Mouse (Mus musculus) neural tube, embryonic 14.5 days (tissue): ENCODE measurements around the gene Vmn1r205. TPM values are rescaled to one million over a fixed set of nuclear protein-coding genes. Genes with fewer than 3 reads are reported as not detected.
"Not testable (repeated sequence)": the region's sequence is repeated elsewhere in the genome, so short reads cannot be mapped to it uniquely, and the experiment has no call there.

Experiments
- ATAC-seq: fragments of 200-750 bp; cut with Nextera tagmentation; 2 replicates; pipeline ENCODE4 v1.8.0; 2017; ENCODE audit warnings: low read depth, mild to moderate bottlenecking, moderate TSS enrichment, moderate library complexity
- H3K27ac ChIP-seq: fragments of 300-500 bp; sonication (generic); 2 replicates; pipeline ENCODE4 v1.5.1; 2014; ENCODE audit warnings: low read depth, mild to moderate bottlenecking, control low read depth, low read length, moderate library complexity, mixed read lengths
- H3K27me3 ChIP-seq: fragments of 300-500 bp; sonication (generic); 2 replicates; pipeline ENCODE4 v1.6.1; 2014; ENCODE audit warnings: low read length; ENCODE audit not compliant: control insufficient read depth, insufficient read depth
- H3K36me3 ChIP-seq: fragments of 300-500 bp; sonication (generic); 2 replicates; pipeline ENCODE4 v1.6.1; 2014; ENCODE audit warnings: low read length, mixed read lengths; ENCODE audit not compliant: control insufficient read depth, insufficient read depth
- H3K4me1 ChIP-seq: fragments of 300-500 bp; sonication (generic); 2 replicates; pipeline ENCODE4 v1.6.1; 2014; ENCODE audit warnings: low read length; ENCODE audit not compliant: control insufficient read depth, insufficient read depth
- H3K4me2 ChIP-seq: fragments of 300-500 bp; sonication (generic); 2 replicates; pipeline ENCODE4 v1.6.1; 2014; ENCODE audit warnings: mild to moderate bottlenecking, low read depth, low read length, control low read depth
- H3K4me3 ChIP-seq: fragments of 300-500 bp; sonication (generic); 2 replicates; pipeline ENCODE4 v1.5.1; 2014; ENCODE audit warnings: low read depth, low read length, control low read depth, mixed read lengths
- H3K9ac ChIP-seq: fragments of 300-500 bp; sonication (generic); replicated peaks from 2 replicates; pipeline ENCODE4 v1.6.1; 2014; ENCODE audit warnings: low read depth, mild to moderate bottlenecking, control low read depth, low read length, mixed read lengths
- H3K9me3 ChIP-seq: fragments of 300-500 bp; sonication (generic); 2 replicates; pipeline ENCODE4 v1.6.1; 2016; ENCODE audit warnings: low read length; ENCODE audit not compliant: control insufficient read depth
- WGBS: fragments of 180-500 bp; shearing (Covaris S2); extraction: QIAGEN DNeasy Blood & Tissue Kit; methylation state at CpG from one replicate; pipeline ENCODE4 v1.1.7; 2014; 5-methylcytosine and 5-hydroxymethylcytosine counted together
- polyA plus RNA-seq: library from polyadenylated mRNA; unstranded; fragments of >200 nt; fragmentation: Nextera tagmentation; extraction: Ambion mirVana; gene quantifications from 2 replicates; pipeline ENCODE4 v1.2.1, GENCODE M21; 2014

The Vmn1r205 gene
- polyA plus RNA-seq, result not detected in 2 replicates

DNA sequence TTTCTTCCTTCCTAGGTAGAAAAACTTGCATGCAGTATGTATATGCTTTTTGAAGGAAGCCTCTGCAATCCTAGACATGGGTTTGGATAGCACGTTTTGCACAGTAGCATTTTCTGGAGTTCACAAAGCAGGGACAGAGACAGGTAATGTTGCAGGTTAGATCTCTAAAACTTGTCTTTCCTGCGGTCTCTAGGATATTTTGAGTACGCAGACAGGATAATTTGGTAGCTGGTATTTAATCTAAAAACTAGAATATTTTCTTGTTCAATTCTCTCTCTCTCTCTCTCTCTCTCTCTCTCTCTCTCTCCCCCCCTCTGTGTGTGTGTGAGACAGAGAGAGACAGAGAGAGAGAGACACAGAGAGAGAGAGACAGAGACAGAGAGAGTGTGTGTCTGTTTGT lies at the start of gene Vmn1r205:
Gene Vmn1r205, minus strand, starts transcription at position 101 of the 400 bp plus-strand sequence.
- Histone ChIP-seq H3K27ac (no peak within 1 kb of the TSS), H3K9ac (no peak within 1 kb of the TSS), H3K4me3 (no peak within 1 kb of the TSS), H3K9me3 (no peaks in the 10 kb centered on the region), H3K4me1 (no peaks in the 10 kb centered on the region), H3K4me2 (no peak within 1 kb of the TSS), H3K36me3 (no peaks in the 10 kb centered on the region), H3K27me3 (no peaks in the 10 kb centered on the region)
- no peak for ATAC-seq
- 88% methylated on average over 3 of the region's 3 CpGs for WGBS

GRCm38 (mm10) chr13:22624151-22624550 lies 31.4 kb upstream of the Vmn1r205 start, which contains the start of gene Vmn1r206:
TSS of gene Vmn1r206 (minus strand) at chr13:22624251.
- not testable (repeated sequence) for H3K9me3 ChIP-seq, ATAC-seq, H3K4me3 ChIP-seq, H3K4me1 ChIP-seq, H3K27ac ChIP-seq, H3K9ac ChIP-seq, H3K4me2 ChIP-seq, H3K36me3 ChIP-seq, H3K27me3 ChIP-seq

GRCm38 (mm10) chr13:22583336-22583735 lies 9.5 kb downstream of the Vmn1r205 start:
- not testable (repeated sequence) for H3K9me3 ChIP-seq, H3K9ac ChIP-seq, H3K4me3 ChIP-seq, H3K36me3 ChIP-seq, H3K27ac ChIP-seq, H3K27me3 ChIP-seq, ATAC-seq, H3K4me2 ChIP-seq, H3K4me1 ChIP-seq
- 80% methylated on average over 14 of the region's 14 CpGs for WGBS

DNA sequence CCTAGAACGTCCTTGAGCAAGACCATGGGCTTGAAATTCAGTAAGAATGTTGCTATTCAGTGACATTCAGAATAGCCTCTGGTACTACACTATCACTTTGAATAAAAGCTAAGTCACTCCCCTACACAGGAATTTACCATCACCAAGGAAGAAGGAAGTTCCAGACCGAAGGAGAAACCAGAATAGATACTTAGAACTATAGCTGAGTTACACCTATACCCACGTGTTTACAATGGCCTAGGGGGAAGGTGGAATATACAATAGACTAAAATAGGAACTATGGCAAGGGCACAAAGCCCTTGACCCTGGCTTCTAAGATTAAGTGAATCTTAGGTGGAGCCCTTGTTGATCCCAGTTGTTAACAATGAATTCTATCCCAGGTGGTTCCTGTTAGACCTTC lies 17.9 kb downstream of the Vmn1r205 start:
- H3K27me3 ChIP-seq, H3K36me3 ChIP-seq, H3K27ac ChIP-seq, H3K9ac ChIP-seq, H3K9me3 ChIP-seq, H3K4me1 ChIP-seq, ATAC-seq, H3K4me2 ChIP-seq, H3K4me3 ChIP-seq: not testable (repeated sequence)
- WGBS, result 77% methylated on average over 3 of the region's 3 CpGs

DNA sequence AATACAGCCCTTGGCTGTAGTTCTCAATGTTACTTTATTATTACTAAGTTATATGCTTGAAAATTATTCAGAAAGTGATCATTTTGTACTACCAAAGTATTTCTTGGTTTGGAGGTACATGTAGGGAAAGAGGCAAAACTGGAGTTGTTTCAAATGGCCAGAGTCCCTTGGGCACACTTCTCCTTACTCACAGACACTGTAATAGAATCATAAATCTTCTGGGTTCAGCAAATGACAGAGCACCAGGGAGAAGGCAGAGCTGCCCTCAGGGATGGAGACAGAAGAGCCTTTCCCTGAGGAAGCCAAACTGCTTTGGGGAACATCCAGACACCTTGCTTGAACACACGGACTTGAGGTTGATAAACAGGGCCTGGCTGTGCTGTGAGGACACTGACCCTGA lies 39.9 kb downstream of the Vmn1r205 start, which contains the start of gene Vmn1r204:
Gene Vmn1r204, plus strand, starts transcription at position 301 of the 400 bp plus-strand sequence.
- not testable (repeated sequence) for H3K9ac ChIP-seq, H3K36me3 ChIP-seq, H3K27me3 ChIP-seq, H3K27ac ChIP-seq, H3K4me1 ChIP-seq, H3K4me3 ChIP-seq, H3K9me3 ChIP-seq, H3K4me2 ChIP-seq, ATAC-seq
- 81% methylated on average over 1 of the region's 1 CpGs for WGBS

Other genes starting within 250 kb of the Vmn1r205 start
- gene Vmn1r198, start 242.6 kb downstream of the Vmn1r205 start, polyA plus RNA-seq, result not detected in 2 replicates
- gene Vmn1r199, start 213.2 kb downstream of the Vmn1r205 start, polyA plus RNA-seq, result not detected in 2 replicates
- not detected in 2 replicates for gene Vmn1r200, start 202.6 kb downstream of the Vmn1r205 start, polyA plus RNA-seq
- gene Vmn1r201, start 121.1 kb downstream of the Vmn1r205 start, polyA plus RNA-seq, result not detected in 2 replicates
- gene Vmn1r202, start 87.6 kb downstream of the Vmn1r205 start, polyA plus RNA-seq, result not detected in 2 replicates
- not detected in 2 replicates for gene Vmn1r203, start 74.9 kb downstream of the Vmn1r205 start, polyA plus RNA-seq
- gene Vmn1r204, start 39.8 kb downstream of the Vmn1r205 start, polyA plus RNA-seq, result not detected in 2 replicates
- not detected in 2 replicates for gene Vmn1r206, start 31.3 kb upstream of the Vmn1r205 start, polyA plus RNA-seq
- gene Vmn1r207-ps, start 136.6 kb upstream of the Vmn1r205 start, polyA plus RNA-seq, result not detected in 2 replicates
- gene Vmn1r208, start 184.4 kb upstream of the Vmn1r205 start, polyA plus RNA-seq, result not detected in 2 replicates
- not detected in 2 replicates for gene Vmn1r209, start 216.7 kb upstream of the Vmn1r205 start, polyA plus RNA-seq
- gene Vmn1r210, start 238.3 kb upstream of the Vmn1r205 start, polyA plus RNA-seq, result not detected in 2 replicates